Mouse (Mus musculus) bone marrow, adult 2 months (tissue): ENCODE data around the gene Zfp131.

ENCODE experiments used
- CTCF ChIP-seq: fragments of 200-500 bp; IDR thresholded peaks from 2 replicates; pipeline ENCODE4 v1.5.1; 2011; ENCODE audit warnings: low read length, control low read depth; ENCODE audit not compliant: control insufficient read depth, insufficient read depth
- POLR2A ChIP-seq: fragments of 200-500 bp; IDR thresholded peaks from 2 replicates; pipeline ENCODE4 v1.6.1; 2011; ENCODE audit warnings: low read depth, mild to moderate bottlenecking, control low read depth, low read length, borderline replicate concordance; ENCODE audit not compliant: control insufficient read depth

GRCm38 (mm10) chr13:119817579-119818206 is 27.0 kb upstream of the Zfp131 start:
- TF ChIP-seq CTCF (no peak), POLR2A (no peak)
